Mouse (Mus musculus): ENCODE results near the gene Sv2a.

DNA sequence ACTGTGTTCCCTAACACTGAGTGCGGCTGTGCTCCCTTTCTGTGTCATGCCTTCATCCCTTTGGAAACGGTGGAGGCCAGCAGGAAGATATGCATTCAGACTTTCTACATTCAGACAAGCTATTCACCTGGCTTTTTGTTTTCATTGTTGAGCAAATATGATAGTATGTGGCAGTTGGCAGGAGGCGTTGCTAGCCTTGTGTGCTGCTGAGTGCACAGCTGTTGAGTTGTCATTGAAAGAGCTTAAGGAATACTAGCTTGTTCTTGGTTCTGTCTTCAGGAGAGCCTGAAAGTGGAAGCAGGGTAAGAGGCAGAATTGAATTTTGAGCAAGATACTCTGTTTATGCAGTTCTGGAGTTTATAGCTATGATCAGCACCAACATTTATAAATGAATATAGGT is 48.5 kb upstream of the Sv2a start:
- TF ChIP-seq CTCF (IDR thresholded peaks at IDR 0.05; ENCODE audit: insufficient read depth, low read length) (no peak), POLR2A (IDR thresholded peaks at IDR 0.05; ENCODE audit: borderline replicate concordance, extremely low read depth, low read depth, low read length) (no peak)
